Mouse (Mus musculus) liver, adult 2 months (tissue): ENCODE measurements at regions not wholly inside any gene's neighbourhood (a gene's known extent, or its start where the extent isn't known, plus 50 kb on each side); places are given as distances from the start of the nearest gene placed in this dataset.

Source experiments
- DNase-seq: peaks from one replicate; pipeline ENCODE4 v3.0.0-alpha.2; 2011; ENCODE audit warnings: low read depth, low spot score; ENCODE audit errors: extremely low read depth
- H3K27ac ChIP-seq: fragments of 200-500 bp; replicated peaks from 2 replicates; pipeline ENCODE4 v1.5.1; 2012; ENCODE audit warnings: low read depth, mild to moderate bottlenecking, control low read depth, inconsistent platforms, low read length; ENCODE audit not compliant: insufficient read depth
- H3K27me3 ChIP-seq: fragments of 200-500 bp; 2 replicates; pipeline ENCODE4 v1.6.1; 2012; ENCODE audit warnings: mild to moderate bottlenecking, moderate library complexity, low read length, inconsistent platforms; ENCODE audit not compliant: control insufficient read depth, insufficient read depth
- H3K36me3 ChIP-seq: fragments of 200-500 bp; 2 replicates; pipeline ENCODE4 v1.6.1; 2012; ENCODE audit warnings: low read length, inconsistent platforms; ENCODE audit not compliant: control insufficient read depth, insufficient read depth
- H3K4me1 ChIP-seq: fragments of 200-500 bp; 2 replicates; pipeline ENCODE4 v1.6.1; 2011; ENCODE audit warnings: low read length; ENCODE audit not compliant: control insufficient read depth, insufficient read depth
- H3K4me3 ChIP-seq: fragments of 200-500 bp; 2 replicates; pipeline ENCODE4 v1.5.1; 2011; ENCODE audit warnings: low read depth, mild to moderate bottlenecking, control low read depth, low read length, moderate library complexity; ENCODE audit not compliant: insufficient read depth
- H3K79me2 ChIP-seq: fragments of 200-500 bp; 2 replicates; pipeline ENCODE4 v1.6.1; 2012; ENCODE audit warnings: inconsistent platforms, mild to moderate bottlenecking, low read length, moderate library complexity; ENCODE audit not compliant: control insufficient read depth, insufficient read depth
- H3K9ac ChIP-seq: fragments of 200-500 bp; 2 replicates; pipeline ENCODE4 v1.6.1; 2012; ENCODE audit warnings: low read depth, mild to moderate bottlenecking, control low read depth, inconsistent platforms, low read length
- CTCF ChIP-seq: fragments of 200-500 bp; IDR thresholded peaks from 2 replicates; pipeline ENCODE4 v1.5.1; 2011; ENCODE audit warnings: low read depth, low read length, control low read depth
- POLR2A ChIP-seq: fragments of 200-500 bp; IDR thresholded peaks from 2 replicates; pipeline ENCODE4 v1.6.1; 2011; ENCODE audit warnings: low read length, control low read depth; ENCODE audit not compliant: insufficient read depth; ENCODE audit errors: extremely low read depth
- WGBS: fragments of 180-500 bp; shearing (Covaris S2); methylation state at CpG from one replicate; pipeline ENCODE4 v1.1.7; 2018; 5-methylcytosine and 5-hydroxymethylcytosine counted together

DNA sequence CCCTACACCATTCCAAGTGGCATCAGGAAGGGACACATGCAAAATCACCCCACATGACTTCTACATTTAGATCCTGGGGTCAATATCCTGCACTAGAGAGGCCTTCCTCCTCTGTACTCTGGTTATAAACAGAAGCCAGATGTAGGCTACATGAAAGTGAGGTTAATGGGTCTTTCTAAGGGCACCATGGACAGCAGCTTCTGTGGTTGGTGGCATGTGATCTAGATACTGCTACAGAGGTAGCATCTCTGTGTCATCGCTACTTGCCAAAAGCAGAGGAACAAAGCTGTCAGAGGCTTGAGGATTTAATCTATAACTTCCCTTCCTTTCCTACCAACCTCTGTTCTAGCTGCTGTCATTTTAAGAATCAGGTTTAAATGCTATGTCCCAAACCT is 101.7 kb upstream of the Noct start:
- Histone ChIP-seq H3K4me3 (no peak overlapping the region), H3K27me3 (no peaks in the 10 kb centered on the region), H3K36me3 (no peaks in the 10 kb centered on the region), H3K27ac (no peak overlapping the region), H3K4me1 (no peaks in the 10 kb centered on the region), H3K79me2 (no peaks in the 10 kb centered on the region), H3K9ac (no peak overlapping the region)
- no peak for TF ChIP-seq POLR2A
- no peak for TF ChIP-seq CTCF
- no peak for DNase-seq
- 94% methylated on average over 1 of the region's 1 CpGs for WGBS

DNA sequence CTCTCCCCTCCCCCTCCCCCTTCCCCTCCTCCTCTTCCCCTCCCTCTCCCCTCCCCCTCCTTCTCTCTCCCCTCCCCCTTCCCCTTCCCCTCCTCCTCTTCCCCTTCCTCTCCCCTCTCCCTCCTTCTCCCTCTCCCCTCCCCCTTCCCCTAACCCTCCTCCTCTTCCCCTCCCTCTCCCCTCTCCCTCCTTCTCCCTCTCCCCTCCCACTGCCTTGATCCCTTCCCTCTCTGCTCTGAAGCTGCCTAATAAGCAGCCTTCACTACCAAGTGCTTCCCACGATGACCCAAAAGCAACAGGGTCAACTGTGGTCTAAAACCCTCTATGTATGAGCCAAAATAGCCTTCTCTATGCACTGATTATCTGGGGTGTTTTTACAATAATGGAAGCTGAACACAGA is 96.4 kb upstream of the Noct start:
- Histone ChIP-seq H3K4me1 (peaks cover 7% of the 10 kb centered on the region; the same call in 1 of the 2 replicates), H3K9ac (no peak overlapping the region), H3K27ac (no peak overlapping the region), H3K4me3 (no peak overlapping the region), H3K27me3 (no peaks in the 10 kb centered on the region), H3K36me3 (no peaks in the 10 kb centered on the region), H3K79me2 (no peaks in the 10 kb centered on the region)
- TF ChIP-seq CTCF (no peak), POLR2A (no peak)
- WGBS, result 74% methylated on average over 1 of the region's 1 CpGs
- DNase-seq, result no peak

DNA sequence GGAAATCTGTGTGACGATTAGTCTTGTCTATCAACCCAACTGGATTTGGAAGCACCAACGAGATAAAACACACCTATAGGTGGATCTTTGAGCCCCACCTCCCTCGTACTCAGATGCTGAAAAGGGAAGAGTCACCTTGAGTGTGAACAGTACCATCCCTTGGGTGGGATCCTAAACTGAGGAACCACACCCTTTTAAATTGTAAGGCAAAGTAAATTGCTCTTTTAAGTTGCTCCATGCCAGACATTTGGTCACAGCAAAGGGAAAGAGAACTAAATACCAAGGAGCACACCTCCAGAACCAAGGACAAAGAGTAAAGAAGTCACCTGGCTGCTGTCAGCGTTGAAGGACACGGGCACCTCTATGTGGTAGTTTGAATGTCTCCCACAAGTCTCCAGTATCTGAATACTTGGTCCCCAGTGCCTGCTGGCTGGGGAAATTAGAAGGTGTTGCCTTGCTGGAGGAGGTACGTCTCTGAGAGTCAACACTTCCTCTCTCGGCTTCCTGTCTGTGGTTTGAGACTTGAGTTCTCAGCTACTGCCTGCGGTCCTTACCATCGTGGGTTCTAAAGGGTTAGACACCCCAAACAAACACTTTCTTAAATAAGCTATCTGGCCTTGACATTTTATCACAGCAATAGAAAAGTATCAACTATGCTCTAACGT is 95.6 kb upstream of the Noct start:
- no peak overlapping the region for H3K9ac ChIP-seq
- DNase-seq, result no peak
- no peak overlapping the region for H3K27ac ChIP-seq
- H3K79me2 ChIP-seq, result no peaks in the 10 kb centered on the region
- no peak overlapping the region for H3K4me3 ChIP-seq
- no peak for TF ChIP-seq POLR2A
- TF ChIP-seq CTCF, result no peak
- peaks cover 7% of the 10 kb centered on the region; the same call in 1 of the 2 replicates for H3K4me1 ChIP-seq
- 82% methylated on average over 10 of the region's 10 CpGs for WGBS
- H3K36me3 ChIP-seq, result no peaks in the 10 kb centered on the region
- no peaks in the 10 kb centered on the region for H3K27me3 ChIP-seq

DNA sequence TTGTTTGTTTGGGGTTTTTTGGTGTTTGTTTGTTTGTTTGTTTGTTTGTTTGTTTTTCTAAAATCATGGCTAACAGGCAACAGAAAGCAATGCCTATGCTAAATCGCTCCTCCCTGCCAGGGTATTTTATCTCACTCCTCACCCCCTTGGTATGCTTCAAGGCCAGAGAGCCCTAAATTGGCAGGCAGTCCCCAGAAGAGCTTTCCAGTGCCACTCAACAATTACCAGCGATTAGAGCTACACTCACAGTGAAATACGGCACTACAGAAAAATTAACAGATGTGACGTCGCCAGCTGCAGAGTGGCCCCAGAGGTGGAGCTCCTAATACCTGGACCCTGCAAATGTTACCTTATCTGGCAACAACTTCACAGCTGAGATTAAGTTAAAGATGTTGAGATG is 93.5 kb upstream of the Noct start:
- Histone ChIP-seq H3K4me3 (no peak overlapping the region), H3K36me3 (no peaks in the 10 kb centered on the region), H3K9ac (no peak overlapping the region), H3K27ac (no peak overlapping the region), H3K79me2 (no peaks in the 10 kb centered on the region), H3K27me3 (no peaks in the 10 kb centered on the region), H3K4me1 (peaks cover 7% of the 10 kb centered on the region; the same call in 1 of the 2 replicates)
- no peak for DNase-seq
- 94% methylated on average over 5 of the region's 5 CpGs for WGBS
- TF ChIP-seq CTCF, result no peak
- TF ChIP-seq POLR2A, result no peak

DNA sequence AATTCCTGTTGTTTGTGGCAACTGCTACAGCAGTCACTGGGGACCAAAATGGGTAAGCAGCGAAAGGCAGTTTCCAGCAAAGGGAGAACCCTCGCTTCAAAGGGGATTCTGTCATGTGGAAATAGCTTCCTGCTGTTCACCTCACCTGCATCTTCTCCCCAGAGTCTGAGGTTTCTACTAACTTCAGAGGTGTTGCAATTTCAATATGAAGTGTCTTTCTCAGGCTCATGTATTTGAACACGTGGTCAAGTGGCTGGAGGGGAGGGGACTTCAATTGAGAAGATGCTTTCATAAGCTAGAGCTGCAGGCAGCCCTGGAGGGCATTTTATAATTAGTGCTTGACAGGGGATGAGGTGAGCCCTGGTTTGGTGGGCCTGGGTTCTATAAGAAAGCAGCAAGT is 92.9 kb upstream of the Noct start:
- H3K27me3 ChIP-seq, result no peaks in the 10 kb centered on the region
- H3K4me3 ChIP-seq, result no peak overlapping the region
- no peaks in the 10 kb centered on the region for H3K36me3 ChIP-seq
- H3K79me2 ChIP-seq, result no peaks in the 10 kb centered on the region
- H3K4me1 ChIP-seq, result peaks cover 7% of the 10 kb centered on the region; the same call in 1 of the 2 replicates
- no peak for TF ChIP-seq POLR2A
- no peak for TF ChIP-seq CTCF
- no peak overlapping the region for H3K9ac ChIP-seq
- 92% methylated on average over 3 of the region's 3 CpGs for WGBS
- no peak overlapping the region for H3K27ac ChIP-seq
- DNase-seq, result no peak

DNA sequence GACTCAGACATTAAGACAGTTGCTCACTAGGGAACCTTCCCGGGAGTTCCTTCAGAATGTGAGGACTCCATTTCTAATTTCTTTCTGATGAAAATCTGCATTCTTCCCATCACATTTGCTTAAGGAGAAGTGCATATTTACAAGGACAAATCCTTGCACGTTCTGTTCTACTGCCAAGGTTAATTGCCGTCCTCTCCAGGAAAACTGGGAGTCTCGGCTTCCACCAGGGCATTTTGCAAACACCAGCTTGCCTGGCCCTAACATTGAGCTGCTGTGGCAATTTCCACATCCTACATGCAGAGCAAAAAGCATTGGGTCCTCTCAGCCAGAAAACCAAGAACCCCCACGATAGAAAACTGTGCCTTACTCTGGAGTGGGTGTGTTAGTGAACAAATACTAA is 91.5 kb upstream of the Noct start:
- Histone ChIP-seq H3K27ac (no peak overlapping the region), H3K36me3 (no peaks in the 10 kb centered on the region), H3K9ac (no peak overlapping the region), H3K79me2 (no peaks in the 10 kb centered on the region), H3K4me1 (peaks cover 7% of the 10 kb centered on the region; the same call in 1 of the 2 replicates), H3K4me3 (no peak overlapping the region), H3K27me3 (no peaks in the 10 kb centered on the region)
- no peak for TF ChIP-seq POLR2A
- TF ChIP-seq CTCF, result no peak
- WGBS, result 85% methylated on average over 5 of the region's 5 CpGs
- DNase-seq, result no peak
